Mouse (Mus musculus): Measurements from ENCODE around the gene Slc6a16. TPM values are rescaled to one million over a fixed set of nuclear protein-coding genes. Genes with fewer than 3 reads are reported as not detected.

The Slc6a16 gene
- not detected in 2 replicates for total RNA-seq (2014; fragmentation: Nextera tagmentation)
- 0.12 and 0.27 TPM in 2 replicates for total RNA-seq (2017)
- not detected in 2 replicates for polyA plus RNA-seq (2012)

DNA sequence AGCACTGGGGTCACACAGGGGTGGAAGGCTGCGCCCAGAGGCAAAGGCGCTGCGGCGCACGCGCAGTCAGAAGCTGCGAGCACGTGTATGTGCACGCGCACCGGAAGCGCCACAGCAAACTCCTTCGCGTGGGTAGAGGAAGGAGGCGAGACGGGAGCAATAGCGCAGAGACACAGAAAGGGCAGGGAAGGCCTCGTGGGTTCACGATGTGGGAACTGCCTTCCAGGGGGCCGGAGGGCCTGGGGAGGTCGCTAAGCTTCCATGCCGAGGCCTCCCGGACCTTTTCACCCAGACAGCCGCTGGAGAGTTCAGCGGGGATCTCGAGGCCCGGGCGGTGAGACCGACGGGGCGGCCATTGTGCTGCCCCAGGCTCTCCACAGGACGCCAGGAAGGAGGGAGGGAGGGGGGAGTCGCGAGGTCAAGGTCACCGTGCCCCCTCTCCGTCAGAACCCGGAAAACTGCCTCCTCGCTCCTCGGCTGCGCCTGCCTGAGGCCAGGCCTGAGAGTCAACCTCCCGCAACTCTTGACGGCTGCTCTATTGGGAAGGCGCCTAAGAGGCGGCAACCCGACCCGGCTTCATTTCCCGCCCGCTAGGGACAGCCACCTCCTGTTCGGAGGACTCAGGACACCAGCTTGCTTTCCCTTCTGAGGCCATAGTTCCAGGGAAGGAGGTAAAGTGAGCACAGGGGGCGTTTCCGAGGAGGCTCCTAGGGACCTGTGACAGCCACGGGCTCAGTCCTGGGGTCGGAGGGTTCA lies at the start of gene Slc6a16:
Gene Slc6a16, plus strand, starts transcription at position 453 of the 756 bp plus-strand sequence.
- H3K4me1 ChIP-seq (ENCODE audit: insufficient read depth, low read depth, low read length): peaks cover 41% of the 10 kb centered on the region
- H3K27me3 ChIP-seq (ENCODE audit: insufficient read depth, low read length): peaks cover 9% of the 10 kb centered on the region
- no peak for DNase-seq (ENCODE audit: low spot score)
- no peak within 1 kb of the TSS for H3K4me3 ChIP-seq (ENCODE audit: low read depth, low read length)
- no peaks in the 10 kb centered on the region for H3K9me3 ChIP-seq (replicated peaks)
- no peak for ATAC-seq (ENCODE audit: extremely low read depth, insufficient number of reproducible peaks, low FRiP score, poor library complexity, severe bottlenecking)
- TF ChIP-seq CTCF (IDR thresholded peaks at IDR 0.05; ENCODE audit: low read depth, low read length) (no peak), TAL1 (conservative IDR thresholded peaks at IDR 0.05; ENCODE audit: low read depth, low read length) (no peak), GATA1 (IDR thresholded peaks at IDR 0.05; ENCODE audit: borderline replicate concordance, low read length) (no peak), POLR2AphosphoS5 (IDR thresholded peaks at IDR 0.05; ENCODE audit: insufficient replicate concordance, low read depth, low read length) (no peak), GATA2 (IDR thresholded peaks at IDR 0.05; ENCODE audit: borderline replicate concordance, low read depth, low read length) (no peak)
- peaks cover 16% of the 10 kb centered on the region for H3K36me3 ChIP-seq (replicated peaks)

DNA sequence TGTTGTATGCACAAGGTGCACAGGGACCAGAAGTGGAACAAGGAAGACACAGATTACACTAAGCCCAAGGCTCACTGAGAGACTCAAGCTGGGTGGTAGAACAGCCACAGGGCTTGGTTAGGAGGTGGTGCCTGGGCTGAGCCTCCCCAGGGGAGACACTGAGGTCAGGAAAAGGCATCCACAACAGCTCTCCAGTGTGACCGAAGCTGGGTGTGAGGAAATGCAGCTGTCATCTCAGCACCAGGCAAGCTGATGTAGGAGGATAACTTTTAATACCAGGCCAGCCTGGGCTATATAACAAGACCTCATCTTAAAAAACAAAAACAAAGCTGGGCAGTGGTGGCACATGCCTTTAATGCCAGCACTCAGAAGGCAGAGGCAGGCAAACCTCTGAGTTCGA lies 49.7 kb upstream of the Slc6a16 start:
- H3K36me3 ChIP-seq (replicated peaks): no peaks in the 10 kb centered on the region
- DNase-seq (ENCODE audit: low spot score): no peak

DNA sequence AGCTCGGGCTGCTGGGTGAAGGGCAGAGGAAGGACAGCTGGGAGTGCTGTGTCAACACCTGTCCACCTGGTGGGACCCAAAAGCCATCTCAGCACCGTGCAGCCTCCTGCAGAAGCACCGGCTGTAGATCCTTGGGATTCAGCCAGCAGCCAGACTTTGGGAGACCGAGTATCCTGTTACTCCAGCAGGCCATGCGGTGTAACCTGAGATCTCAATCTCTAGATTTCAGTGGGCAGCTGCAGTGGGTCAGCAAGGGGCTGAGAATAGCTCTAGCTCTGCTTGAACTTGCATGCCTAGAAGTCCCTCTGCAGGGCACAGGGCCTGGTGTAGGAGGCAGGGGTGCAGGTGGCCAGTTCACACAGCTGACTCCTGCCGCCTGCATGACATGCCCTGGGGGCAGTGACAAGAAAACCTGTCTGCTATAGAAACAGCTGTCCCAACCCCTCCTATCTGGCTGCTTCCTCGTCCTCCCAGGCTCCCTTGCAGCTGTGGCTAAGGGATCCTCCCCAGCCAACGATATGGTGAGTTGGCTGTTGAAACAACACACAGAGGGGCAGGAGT lies 49.0 kb upstream of the Slc6a16 start:
- TF ChIP-seq GATA1 (IDR thresholded peaks at IDR 0.05; ENCODE audit: borderline replicate concordance, low read length): no peak
- no peak for TF ChIP-seq CTCF (IDR thresholded peaks at IDR 0.05; ENCODE audit: low read depth, low read length)
- no peak for TF ChIP-seq POLR2AphosphoS5 (IDR thresholded peaks at IDR 0.05; ENCODE audit: insufficient replicate concordance, low read depth, low read length)
- TF ChIP-seq TAL1 (conservative IDR thresholded peaks at IDR 0.05; ENCODE audit: low read depth, low read length): no peak
- Histone ChIP-seq H3K27me3 (ENCODE audit: insufficient read depth, low read length) (peaks cover 85% of the 10 kb centered on the region), H3K9me3 (replicated peaks) (no peaks in the 10 kb centered on the region), H3K36me3 (replicated peaks) (no peaks in the 10 kb centered on the region), H3K4me1 (ENCODE audit: insufficient read depth, low read depth, low read length) (peaks cover 3% of the 10 kb centered on the region), H3K4me3 (ENCODE audit: low read depth, low read length) (no peak overlapping the region)
- DNase-seq (ENCODE audit: low spot score): no peak
- ATAC-seq (ENCODE audit: extremely low read depth, insufficient number of reproducible peaks, low FRiP score, poor library complexity, severe bottlenecking): no peak

More for the DNA sequence above, 49.7 kb upstream of the Slc6a16 start:
- H3K27me3 ChIP-seq (ENCODE audit: insufficient read depth, low read length): peaks cover 85% of the 10 kb centered on the region
- no peak for ATAC-seq (ENCODE audit: extremely low read depth, insufficient number of reproducible peaks, low FRiP score, poor library complexity, severe bottlenecking)
- no peaks in the 10 kb centered on the region for H3K9me3 ChIP-seq (replicated peaks)
- TF ChIP-seq POLR2AphosphoS5 (IDR thresholded peaks at IDR 0.05; ENCODE audit: insufficient replicate concordance, low read depth, low read length) (no peak), GATA2 (IDR thresholded peaks at IDR 0.05; ENCODE audit: borderline replicate concordance, low read depth, low read length) (no peak), GATA1 (IDR thresholded peaks at IDR 0.05; ENCODE audit: borderline replicate concordance, low read length) (no peak), CTCF (IDR thresholded peaks at IDR 0.05; ENCODE audit: low read depth, low read length) (no peak), TAL1 (conservative IDR thresholded peaks at IDR 0.05; ENCODE audit: low read depth, low read length) (no peak)
- H3K4me3 ChIP-seq (ENCODE audit: low read depth, low read length): no peak overlapping the region
- H3K4me1 ChIP-seq (ENCODE audit: insufficient read depth, low read depth, low read length): no peaks in the 10 kb centered on the region

DNA sequence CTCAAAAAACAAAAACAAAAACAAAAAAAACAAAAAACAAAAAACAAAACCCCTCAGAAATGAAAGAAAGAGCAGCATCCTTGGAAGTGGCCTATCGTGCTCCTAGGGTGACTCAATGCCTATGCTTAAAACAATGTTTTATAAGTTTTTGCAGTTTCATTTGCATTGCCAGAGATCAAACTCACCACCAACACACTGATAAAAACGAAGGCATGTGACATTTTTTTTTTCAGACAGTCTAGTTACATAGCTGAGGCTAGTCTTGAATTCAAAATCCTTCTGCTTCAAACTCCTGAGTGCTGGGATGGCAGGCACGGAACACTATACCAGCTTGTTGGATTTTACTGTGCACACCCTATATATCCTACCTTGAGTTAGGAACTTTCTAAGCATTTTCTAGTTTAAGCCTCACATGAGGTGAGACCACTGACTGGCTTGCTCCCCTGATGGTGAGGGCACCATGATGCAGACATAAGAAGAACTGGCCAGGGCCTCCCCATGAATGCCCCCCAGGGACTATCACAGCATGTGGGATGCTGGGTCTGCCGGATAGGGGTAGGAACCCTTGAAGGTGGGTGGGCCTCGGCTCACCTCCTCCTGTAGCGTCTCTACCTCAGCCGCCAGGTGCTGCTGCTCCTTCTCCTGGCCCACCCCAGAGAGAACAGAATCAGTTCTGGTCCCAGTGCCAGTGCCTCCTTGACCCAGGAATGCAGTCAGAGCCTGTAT lies 48.1 kb upstream of the Slc6a16 start:
- no peaks in the 10 kb centered on the region for H3K36me3 ChIP-seq (replicated peaks)
- H3K4me1 ChIP-seq (ENCODE audit: insufficient read depth, low read depth, low read length): peaks cover 10% of the 10 kb centered on the region
- DNase-seq (ENCODE audit: low spot score) (no peak), ATAC-seq (ENCODE audit: extremely low read depth, insufficient number of reproducible peaks, low FRiP score, poor library complexity, severe bottlenecking) (no peak)
- H3K27me3 ChIP-seq (ENCODE audit: insufficient read depth, low read length): peaks cover 85% of the 10 kb centered on the region
- TF ChIP-seq GATA2 (IDR thresholded peaks at IDR 0.05; ENCODE audit: borderline replicate concordance, low read depth, low read length): no peak
- no peak for TF ChIP-seq CTCF (IDR thresholded peaks at IDR 0.05; ENCODE audit: low read depth, low read length)
- TF ChIP-seq POLR2AphosphoS5 (IDR thresholded peaks at IDR 0.05; ENCODE audit: insufficient replicate concordance, low read depth, low read length): no peak
- TF ChIP-seq GATA1 (IDR thresholded peaks at IDR 0.05; ENCODE audit: borderline replicate concordance, low read length): no peak
- no peaks in the 10 kb centered on the region for H3K9me3 ChIP-seq (replicated peaks)
- H3K4me3 ChIP-seq (ENCODE audit: low read depth, low read length): no peak overlapping the region

DNA sequence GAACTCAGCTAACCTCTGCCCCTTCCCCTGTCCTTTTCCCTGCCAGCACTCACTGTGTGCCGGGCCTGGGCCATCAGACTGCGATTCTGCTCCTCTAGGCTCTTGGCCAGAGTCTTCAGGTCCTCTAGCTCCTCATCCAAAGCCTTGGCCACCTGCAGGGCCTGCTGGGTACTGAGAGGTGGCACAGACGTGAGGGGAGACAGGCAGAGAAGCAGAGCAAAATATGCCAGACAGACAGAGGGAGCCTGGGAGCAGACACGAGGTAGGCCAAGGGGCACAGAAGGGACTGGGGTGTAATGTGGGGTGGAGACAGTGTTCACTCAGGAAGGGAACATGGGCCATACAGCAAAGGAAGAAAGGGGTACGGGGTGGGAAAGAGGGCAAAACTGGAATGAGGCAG lies 47.5 kb upstream of the Slc6a16 start:
- Histone ChIP-seq H3K27me3 (ENCODE audit: insufficient read depth, low read length) (peaks cover 82% of the 10 kb centered on the region), H3K4me3 (ENCODE audit: low read depth, low read length) (no peak overlapping the region), H3K36me3 (replicated peaks) (no peaks in the 10 kb centered on the region), H3K4me1 (ENCODE audit: insufficient read depth, low read depth, low read length) (peaks cover 10% of the 10 kb centered on the region), H3K9me3 (replicated peaks) (no peaks in the 10 kb centered on the region)
- no peak for TF ChIP-seq POLR2AphosphoS5 (IDR thresholded peaks at IDR 0.05; ENCODE audit: insufficient replicate concordance, low read depth, low read length)
- no peak for TF ChIP-seq GATA2 (IDR thresholded peaks at IDR 0.05; ENCODE audit: borderline replicate concordance, low read depth, low read length)
- no peak for TF ChIP-seq TAL1 (conservative IDR thresholded peaks at IDR 0.05; ENCODE audit: low read depth, low read length)
- no peak for DNase-seq (ENCODE audit: low spot score)
- ATAC-seq (ENCODE audit: extremely low read depth, insufficient number of reproducible peaks, low FRiP score, poor library complexity, severe bottlenecking): no peak

Data from G1E (cell line).